ENCODE assay signal across 24 mouse cellular contexts in genomic region chr9:90197116-90197665, GRCm38 (mm10). TPM values are rescaled to one million over a fixed set of nuclear protein-coding genes. Genes with fewer than 3 reads are reported as not detected.
A peak's percentile ranks its signal among the peaks of the same experiment; 100 is the strongest.
DNase-seq lines count a peak whose midpoint lies in the region; ATAC-seq and TF ChIP-seq lines count a peak whose summit lies in the region.
"Had no signal": no experiment of that assay in that cellular context is flagged by ENCODE, and none has a peak within 500 bp of the region (broad histone marks: within the 10 kb centered on the region; RNA-seq: fewer than 3 reads in every experiment).

No protein-coding gene starts in this region.

- no peaks in the 10 kb centered on the region for H3K9me3 ChIP-seq in kidney, embryonic 15.5 days (replicated peaks)
- H3K9me3 ChIP-seq in midbrain, embryonic 11.5 days (ENCODE audit: control insufficient read depth, low read length): no peaks in the 10 kb centered on the region
- no peaks in the 10 kb centered on the region for H3K9me3 ChIP-seq in midbrain, embryonic 14.5 days (ENCODE audit: control insufficient read depth, low read length)
- H3K9me3 ChIP-seq: embryonic facial prominence, embryonic 13.5 days; heart, embryonic 13.5 days; liver, embryonic 12.5 days; megakaryocyte, embryonic 14.5 days had no signal

- peaks cover 10% of the 10 kb centered on the region for H3K4me1 ChIP-seq in kidney, embryonic 15.5 days
- H3K4me1 ChIP-seq in midbrain, embryonic 11.5 days (ENCODE audit: control insufficient read depth, insufficient read depth, low read length): no peaks in the 10 kb centered on the region
- no peaks in the 10 kb centered on the region for H3K4me1 ChIP-seq in midbrain, embryonic 14.5 days (ENCODE audit: control insufficient read depth, insufficient read depth, low read length)

- no peak for TF ChIP-seq CTCF in gastrocnemius, adult 2 months (IDR thresholded peaks at IDR 0.05)

- no peak overlapping the region for H3K9ac ChIP-seq in kidney, embryonic 15.5 days
- H3K9ac ChIP-seq in midbrain, embryonic 11.5 days (ENCODE audit: low read length): no peak overlapping the region
- H3K9ac ChIP-seq in midbrain, embryonic 14.5 days (replicated peaks; ENCODE audit: low read length): no peak overlapping the region
- H3K9ac ChIP-seq: embryonic facial prominence, embryonic 13.5 days; heart, embryonic 13.5 days; liver, embryonic 12.5 days had no signal

- ATAC-seq in kidney, embryonic 15.5 days (replicated peaks; ENCODE audit: low FRiP score): no peak
- no peak for ATAC-seq in midbrain, embryonic 11.5 days (ENCODE audit: low FRiP score)
- ATAC-seq in midbrain, embryonic 14.5 days (ENCODE audit: low FRiP score, low TSS enrichment): no peak
- ATAC-seq: activated CD4-positive, CD25-positive, alpha-beta regulatory T cell, adult 4 months; forebrain, embryonic 14.5 days; liver, embryonic 12.5 days; midbrain, embryonic 16.5 days had no signal

- no peak overlapping the region for H3K4me2 ChIP-seq in kidney, embryonic 15.5 days
- no peak overlapping the region for H3K4me2 ChIP-seq in midbrain, embryonic 11.5 days
- H3K4me2 ChIP-seq in midbrain, embryonic 14.5 days (ENCODE audit: low read length): no peak overlapping the region
- H3K4me2 ChIP-seq: embryonic facial prominence, embryonic 13.5 days; heart, embryonic 13.5 days; liver, embryonic 12.5 days had no signal

- intact Hi-C loops in gastrocnemius, adult 2 months (cut with DNase I): no loop called here

- H3K4me3 ChIP-seq in gastrocnemius, adult 2 months: no peak overlapping the region
- H3K4me3 ChIP-seq in kidney, embryonic 15.5 days (replicated peaks): no peak overlapping the region
- no peak overlapping the region for H3K4me3 ChIP-seq in midbrain, embryonic 11.5 days (ENCODE audit: low read depth, low read length)
- H3K4me3 ChIP-seq in midbrain, embryonic 14.5 days (replicated peaks; ENCODE audit: low read depth, low read length): no peak overlapping the region
- H3K4me3 ChIP-seq: embryonic facial prominence, embryonic 13.5 days; heart, embryonic 13.5 days; left cerebral cortex, adult 2 months; liver, embryonic 12.5 days; megakaryocyte, embryonic 14.5 days had no signal

- peak overlapping the region; percentile 78 for H3K27ac ChIP-seq in gastrocnemius, adult 2 months
- no peak overlapping the region for H3K27ac ChIP-seq in kidney, embryonic 15.5 days
- H3K27ac ChIP-seq in midbrain, embryonic 11.5 days (ENCODE audit: low read depth, low read length): no peak overlapping the region
- no peak overlapping the region for H3K27ac ChIP-seq in midbrain, embryonic 14.5 days (replicated peaks; ENCODE audit: low read depth, low read length)
- H3K27ac ChIP-seq: embryonic facial prominence, embryonic 13.5 days; left cerebral cortex, adult 2 months; liver, embryonic 12.5 days had no signal

- 79% methylated on average over 7 of the region's 7 CpGs for WGBS in kidney, embryonic 15.5 days
- WGBS in midbrain, embryonic 11.5 days: 87% methylated on average over 7 of the region's 7 CpGs
- WGBS in midbrain, embryonic 14.5 days: 90% methylated on average over 7 of the region's 7 CpGs

- no peaks in the 10 kb centered on the region for H3K27me3 ChIP-seq in kidney, embryonic 15.5 days
- H3K27me3 ChIP-seq in midbrain, embryonic 11.5 days (ENCODE audit: control insufficient read depth, insufficient read depth, low read length): no peaks in the 10 kb centered on the region
- H3K27me3 ChIP-seq in midbrain, embryonic 14.5 days (ENCODE audit: control insufficient read depth, insufficient read depth, low read length): no peaks in the 10 kb centered on the region
- H3K27me3 ChIP-seq: embryonic facial prominence, embryonic 13.5 days; heart, embryonic 13.5 days; liver, embryonic 12.5 days had no signal

- H3K36me3 ChIP-seq in kidney, embryonic 15.5 days: peaks cover 24% of the 10 kb centered on the region
- H3K36me3 ChIP-seq in midbrain, embryonic 11.5 days (ENCODE audit: control insufficient read depth, insufficient read depth, low read length): peaks cover 9% of the 10 kb centered on the region
- H3K36me3 ChIP-seq in midbrain, embryonic 14.5 days (ENCODE audit: control insufficient read depth, insufficient read depth, low read length): peaks cover 76% of the 10 kb centered on the region
- H3K36me3 ChIP-seq: G1E had no signal

- DNase-seq in gastrocnemius, adult 2 months: no peak
- DNase-seq in gastrocnemius, postnatal 25 days: no peak
- DNase-seq in kidney, adult 9 months: peak; percentile 54
- peak; percentile 47 for DNase-seq in midbrain, embryonic 11.5 days (ENCODE audit: low spot score, missing footprints)
- DNase-seq in midbrain, embryonic 14.5 days: no peak
- DNase-seq in adrenal gland, postnatal 14 days: peak; percentile 69
- no peak for DNase-seq in urinary bladder, postnatal 14 days (ENCODE audit: low spot score)
- DNase-seq: cerebellum, adult 11-12 months; gastrocnemius, postnatal 14 days; kidney, adult 11 months; kidney, postnatal 4 days; layer of hippocampus, adult 9-11 months; thymus, adult 2 months had no signal

RNA-seq across cellular contexts. Expression of gene Adamts7, which starts 34.3 kb away (rescaled TPM):
- under 1 TPM; 0.41 to 0.59 TPM for total RNA-seq in gastrocnemius, adult 2 months (2021)
- 1 to 10 TPM in 1 of 2 experiments, under 1 TPM in 1; 0.67 to 1.5 TPM for total RNA-seq in gastrocnemius, postnatal 25 days (2021)
- 13.3 and 14.9 TPM in 2 replicates for polyA plus RNA-seq in kidney, embryonic 15.5 days (2015; fragmentation: Nextera tagmentation; extraction: Ambion mirVana)
- 11.4 and 11.5 TPM in 2 replicates for polyA plus RNA-seq in midbrain, embryonic 11.5 days (2014; fragmentation: Nextera tagmentation; extraction: Ambion mirVana)
- polyA plus RNA-seq in midbrain, embryonic 14.5 days (2014; fragmentation: Nextera tagmentation; extraction: Ambion mirVana): 8.1 and 10.7 TPM in 2 replicates
- total RNA-seq in adrenal gland, postnatal 14 days (2021): 8.6 and 9.0 TPM in 2 replicates
- total RNA-seq: G1E; neutrophil, adult 5-6 weeks had no signal
- polyA plus RNA-seq: activated CD4-positive, CD25-positive, alpha-beta regulatory T cell, adult 4 months; G1E had no signal

Comparison
In these comparisons a context has a peak if more than half of its experiments do, and no peak if none do; other contexts are left out.
1. DNase-seq: peak in kidney, adult 9 months (single experiment), midbrain, embryonic 11.5 days (single experiment) and adrenal gland, postnatal 14 days (single experiment); none in gastrocnemius, adult 2 months (single experiment), gastrocnemius, postnatal 25 days (single experiment), midbrain, embryonic 14.5 days (single experiment) and urinary bladder, postnatal 14 days (single experiment).